Mouse (Mus musculus) limb, embryonic 12.5 days (tissue): ENCODE measurements around the gene Zc3h12c. TPM values are rescaled to one million over a fixed set of nuclear protein-coding genes. Genes with fewer than 3 reads are reported as not detected.
A peak's percentile ranks its signal among the peaks of the same experiment; 100 is the strongest.

Experiments
- ATAC-seq: fragments of 200-750 bp; cut with Nextera tagmentation; 2 replicates; pipeline ENCODE4 v1.8.0; 2017; ENCODE audit warnings: low read depth, moderate TSS enrichment; ENCODE audit not compliant: insufficient number of reproducible peaks, insufficient read depth, low FRiP score, low TSS enrichment
- H3K27ac ChIP-seq: fragments of 300-500 bp; sonication (generic); 2 replicates; pipeline ENCODE4 v1.5.1; 2016; ENCODE audit warnings: mild to moderate bottlenecking, moderate library complexity
- H3K27me3 ChIP-seq: fragments of 300-500 bp; sonication (generic); 2 replicates; pipeline ENCODE4 v1.6.1; 2016; ENCODE audit warnings: mild to moderate bottlenecking, moderate library complexity
- H3K36me3 ChIP-seq: fragments of 300-500 bp; sonication (generic); 2 replicates; pipeline ENCODE4 v1.6.1; 2016; ENCODE audit warnings: mild to moderate bottlenecking, moderate library complexity
- H3K4me1 ChIP-seq: fragments of 300-500 bp; sonication (generic); replicated peaks from 2 replicates; pipeline ENCODE4 v1.6.1; 2016
- H3K4me2 ChIP-seq: fragments of 300-500 bp; sonication (generic); 2 replicates; pipeline ENCODE4 v1.6.1; 2016; ENCODE audit warnings: mild to moderate bottlenecking, moderate library complexity
- H3K4me3 ChIP-seq: fragments of 300-500 bp; sonication (generic); replicated peaks from 2 replicates; pipeline ENCODE4 v1.5.1; 2016; ENCODE audit warnings: mild to moderate bottlenecking
- H3K9ac ChIP-seq: fragments of 300-500 bp; sonication (generic); replicated peaks from 2 replicates; pipeline ENCODE4 v1.6.1; 2016; ENCODE audit warnings: mild to moderate bottlenecking, moderate library complexity
- H3K9me3 ChIP-seq: fragments of 300-500 bp; sonication (generic); 2 replicates; pipeline ENCODE4 v1.6.1; 2016; ENCODE audit warnings: mild to moderate bottlenecking, moderate library complexity
- WGBS: fragments of 180-500 bp; shearing (Covaris S2); methylation state at CpG from one replicate; pipeline ENCODE4 v1.1.7; 2016; 5-methylcytosine and 5-hydroxymethylcytosine counted together
- polyA plus RNA-seq: library from polyadenylated mRNA; unstranded; fragments of >200 nt; fragmentation: Nextera tagmentation; extraction: Ambion mirVana; gene quantifications from 2 replicates; pipeline ENCODE4 v1.2.1, GENCODE M21; 2016

The Zc3h12c gene
- polyA plus RNA-seq, 1 experiment from 2014 or later, result 2.8 TPM

DNA sequence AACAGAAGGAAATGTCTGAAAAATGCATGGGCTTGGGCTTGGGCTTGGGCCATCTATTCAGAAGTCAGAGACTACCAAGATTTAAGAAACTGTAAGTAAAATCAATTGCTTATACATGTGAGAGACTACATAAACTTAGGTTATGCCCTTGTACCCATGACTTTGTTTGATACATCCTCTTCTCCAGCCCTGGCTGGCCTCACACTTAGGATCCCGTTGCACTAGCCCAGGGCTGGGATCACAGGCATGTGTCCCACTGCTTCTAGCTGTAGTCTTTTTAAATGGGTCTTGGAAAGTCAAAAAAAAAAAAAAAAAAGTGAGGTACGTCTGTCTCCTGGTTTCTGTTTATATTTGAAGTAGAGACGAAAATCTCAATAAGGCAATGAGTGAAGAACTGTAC lies 1.3 kb downstream of the Zc3h12c start:
- ATAC-seq, result no peak
- Histone ChIP-seq H3K27me3 (peaks cover 18% of the 10 kb centered on the region), H3K27ac (no peak overlapping the region), H3K4me3 (peak overlapping the region; percentile 84), H3K36me3 (no peaks in the 10 kb centered on the region), H3K9me3 (no peaks in the 10 kb centered on the region), H3K4me1 (peaks cover 17% of the 10 kb centered on the region), H3K4me2 (peak overlapping the region; percentile 67), H3K9ac (no peak overlapping the region)
- WGBS, result 28% methylated on average over 3 of the region's 3 CpGs

GRCm38 (mm10) chr9:52165706-52166090 lies 2.7 kb downstream of the Zc3h12c start:
- Histone ChIP-seq H3K9ac (no peak overlapping the region), H3K27me3 (peaks cover 15% of the 10 kb centered on the region), H3K9me3 (no peaks in the 10 kb centered on the region), H3K27ac (no peak overlapping the region), H3K36me3 (no peaks in the 10 kb centered on the region), H3K4me1 (peaks cover 17% of the 10 kb centered on the region), H3K4me3 (no peak overlapping the region), H3K4me2 (no peak overlapping the region)
- no peak for ATAC-seq
- 91% methylated on average over 3 of the region's 3 CpGs for WGBS

DNA sequence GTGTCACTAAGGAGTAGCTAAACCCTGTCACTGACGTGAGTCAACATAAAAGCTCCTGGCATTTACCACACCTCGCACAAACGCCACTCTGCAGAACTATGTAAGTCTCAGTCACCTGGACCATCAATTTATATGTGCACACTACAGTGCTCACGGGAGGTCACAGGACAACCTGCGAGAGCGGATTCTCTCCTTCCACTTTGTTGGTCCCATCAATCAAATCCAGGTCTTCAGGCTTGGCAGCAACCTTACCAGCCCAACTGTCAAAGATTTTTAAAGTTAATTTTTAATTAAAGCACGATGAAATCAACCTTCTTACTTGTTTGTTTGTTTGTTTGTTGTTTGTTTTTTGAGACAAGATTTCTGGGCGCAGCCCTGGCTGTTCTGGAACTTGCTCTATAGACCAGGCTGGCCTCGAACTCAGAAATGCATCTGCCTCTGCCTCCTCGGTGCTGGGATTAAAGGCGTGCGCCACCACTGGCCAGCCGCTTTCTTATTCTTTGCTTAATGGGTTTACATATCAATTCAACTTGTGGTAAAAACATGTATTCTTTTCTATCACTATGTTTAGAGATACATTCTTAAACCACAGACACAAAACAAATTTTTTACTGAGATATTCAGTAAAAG lies 3.2 kb downstream of the Zc3h12c start:
- Histone ChIP-seq H3K4me2 (no peak overlapping the region), H3K36me3 (no peaks in the 10 kb centered on the region), H3K27ac (no peak overlapping the region), H3K4me3 (no peak overlapping the region), H3K9ac (no peak overlapping the region), H3K27me3 (peaks cover 11% of the 10 kb centered on the region; the same call in 1 of the 2 replicates), H3K9me3 (no peaks in the 10 kb centered on the region), H3K4me1 (peaks cover 17% of the 10 kb centered on the region)
- no peak for ATAC-seq
- 84% methylated on average over 13 of the region's 13 CpGs for WGBS

DNA sequence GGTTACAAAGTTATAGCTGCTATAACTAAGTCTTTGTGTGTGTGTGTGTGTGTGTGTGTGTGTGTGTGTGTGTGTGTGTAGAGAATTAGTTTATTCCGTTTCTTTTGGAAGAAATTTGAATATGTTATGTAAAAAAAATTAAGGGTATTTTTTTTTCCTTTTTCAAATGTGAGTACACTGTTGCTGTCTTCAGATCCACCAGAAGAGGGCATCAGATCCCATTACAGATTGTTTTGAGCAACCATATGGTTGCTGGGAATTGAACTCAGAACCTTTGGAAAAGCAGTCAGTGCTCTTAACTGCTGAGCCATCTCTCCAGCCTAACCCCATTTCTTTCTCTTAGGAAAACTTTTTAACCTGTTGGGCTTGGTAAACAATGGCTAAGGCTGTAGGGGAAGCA lies 7.9 kb downstream of the Zc3h12c start:
- no peaks in the 10 kb centered on the region for H3K36me3 ChIP-seq
- WGBS, result 90% methylated on average over 1 of the region's 1 CpGs
- no peak overlapping the region for H3K4me3 ChIP-seq
- no peak for ATAC-seq
- H3K9ac ChIP-seq, result no peak overlapping the region
- no peaks in the 10 kb centered on the region for H3K27me3 ChIP-seq
- H3K9me3 ChIP-seq, result no peaks in the 10 kb centered on the region
- H3K27ac ChIP-seq, result no peak overlapping the region
- H3K4me1 ChIP-seq, result no peaks in the 10 kb centered on the region
- H3K4me2 ChIP-seq, result no peak overlapping the region

DNA sequence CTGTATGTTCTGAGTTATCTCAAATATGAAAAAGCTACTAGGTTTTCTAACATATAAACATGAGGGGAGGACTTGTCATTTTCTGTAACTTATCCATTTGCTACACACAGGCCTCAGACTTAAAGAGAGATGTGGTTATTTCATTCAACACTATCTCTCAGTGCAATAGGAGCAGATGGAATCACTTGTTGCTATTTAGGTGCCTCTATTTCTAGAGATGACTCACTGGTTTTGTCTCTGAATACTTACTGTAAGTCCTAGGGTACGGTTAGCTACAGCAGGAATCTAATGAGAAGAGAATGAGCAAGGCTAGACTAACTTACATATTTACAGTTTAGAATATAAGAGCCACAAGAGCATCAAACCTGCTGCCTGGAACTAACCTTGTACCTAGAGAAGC lies 9.8 kb downstream of the Zc3h12c start:
- Histone ChIP-seq H3K36me3 (no peaks in the 10 kb centered on the region), H3K4me1 (no peaks in the 10 kb centered on the region), H3K27ac (no peak overlapping the region), H3K4me3 (no peak overlapping the region), H3K9me3 (no peaks in the 10 kb centered on the region), H3K9ac (no peak overlapping the region), H3K4me2 (no peak overlapping the region), H3K27me3 (no peaks in the 10 kb centered on the region)
- ATAC-seq, result no peak
- 89% methylated on average over 1 of the region's 1 CpGs for WGBS

GRCm38 (mm10) chr9:52155417-52155816 lies 13.0 kb downstream of the Zc3h12c start:
- Histone ChIP-seq H3K27me3 (no peaks in the 10 kb centered on the region), H3K36me3 (no peaks in the 10 kb centered on the region), H3K4me2 (no peak overlapping the region), H3K9me3 (no peaks in the 10 kb centered on the region), H3K4me3 (no peak overlapping the region), H3K4me1 (peaks cover 14% of the 10 kb centered on the region), H3K9ac (no peak overlapping the region), H3K27ac (no peak overlapping the region)
- no peak for ATAC-seq
- 85% methylated on average over 4 of the region's 4 CpGs for WGBS

DNA sequence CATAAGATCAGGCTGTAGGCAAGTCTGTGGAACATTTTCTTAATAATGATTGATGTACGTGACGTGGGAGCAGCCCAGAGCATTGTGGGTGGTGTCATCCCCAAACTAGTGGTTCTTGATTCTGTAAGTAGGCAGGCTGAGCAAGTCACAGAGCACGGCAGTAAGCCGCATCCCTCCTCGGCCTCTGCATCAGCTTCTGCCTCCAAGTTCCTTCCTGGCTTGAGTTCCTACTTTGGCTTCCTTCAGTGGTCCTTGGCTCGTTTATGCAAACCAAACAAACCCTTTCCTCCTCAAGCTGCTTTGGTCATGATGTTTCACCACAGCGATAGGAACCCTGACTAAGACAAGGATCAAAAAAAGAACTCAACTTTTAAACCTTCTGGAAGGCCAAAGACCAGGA lies 14.1 kb downstream of the Zc3h12c start:
- ATAC-seq, result no peak
- no peaks in the 10 kb centered on the region for H3K27me3 ChIP-seq
- WGBS, result 69% methylated on average over 7 of the region's 7 CpGs
- no peaks in the 10 kb centered on the region for H3K9me3 ChIP-seq
- no peak overlapping the region for H3K4me3 ChIP-seq
- H3K4me1 ChIP-seq, result peaks cover 16% of the 10 kb centered on the region
- no peaks in the 10 kb centered on the region for H3K36me3 ChIP-seq
- no peak overlapping the region for H3K9ac ChIP-seq
- no peak overlapping the region for H3K4me2 ChIP-seq
- H3K27ac ChIP-seq, result no peak overlapping the region

- H3K36me3 ChIP-seq, result no peaks in the 10 kb centered on the region
- WGBS, result 57% methylated on average over 6 of the region's 6 CpGs
- no peak overlapping the region for H3K9ac ChIP-seq
- no peaks in the 10 kb centered on the region for H3K27me3 ChIP-seq
- H3K27ac ChIP-seq, result no peak overlapping the region
- H3K4me3 ChIP-seq, result no peak overlapping the region
- H3K4me1 ChIP-seq, result peaks cover 24% of the 10 kb centered on the region
- H3K4me2 ChIP-seq, result no peak overlapping the region
- ATAC-seq, result no peak
- H3K9me3 ChIP-seq, result no peaks in the 10 kb centered on the region
These were observed 16.1 kb downstream of the Zc3h12c start for GRCm38 (mm10) chr9:52152076-52152826.

GRCm38 (mm10) chr9:52149768-52150167 lies 18.6 kb downstream of the Zc3h12c start:
- H3K27ac ChIP-seq, result no peak overlapping the region
- no peak for ATAC-seq
- H3K9me3 ChIP-seq, result no peaks in the 10 kb centered on the region
- H3K4me2 ChIP-seq, result no peak overlapping the region
- H3K4me3 ChIP-seq, result no peak overlapping the region
- H3K9ac ChIP-seq, result no peak overlapping the region
- peaks cover 32% of the 10 kb centered on the region for H3K4me1 ChIP-seq
- 72% methylated on average over 6 of the region's 6 CpGs for WGBS
- no peaks in the 10 kb centered on the region for H3K36me3 ChIP-seq
- H3K27me3 ChIP-seq, result no peaks in the 10 kb centered on the region

DNA sequence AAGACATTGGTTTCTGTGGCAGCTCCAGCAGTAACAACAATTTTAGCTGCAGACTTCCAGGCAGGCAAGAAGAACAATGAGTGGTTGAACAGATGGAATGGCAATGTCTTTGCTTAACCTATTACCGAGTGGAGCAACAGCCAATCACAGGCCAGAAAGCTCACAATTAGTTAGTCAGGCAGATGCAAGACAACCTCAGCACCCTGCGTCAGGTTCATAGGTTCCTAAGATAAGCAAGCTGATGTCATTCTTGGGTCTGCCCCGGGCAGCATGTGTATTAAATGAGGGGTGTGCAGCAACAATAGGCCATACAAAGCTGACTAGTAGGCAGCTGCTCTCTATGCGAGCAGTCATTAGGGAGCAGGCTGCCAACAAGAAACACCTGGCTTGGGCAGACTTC lies 19.1 kb downstream of the Zc3h12c start:
- H3K4me2 ChIP-seq, result peak overlapping the region; percentile 37; the same call in 1 of the 2 replicates
- no peaks in the 10 kb centered on the region for H3K27me3 ChIP-seq
- peaks cover 32% of the 10 kb centered on the region for H3K4me1 ChIP-seq
- peak overlapping the region; percentile 74 for H3K27ac ChIP-seq
- H3K4me3 ChIP-seq, result 0 out of 2 replicates have a peak overlapping the region, but pooled peaks have one; percentile 3
- no peaks in the 10 kb centered on the region for H3K9me3 ChIP-seq
- no peak overlapping the region for H3K9ac ChIP-seq
- no peaks in the 10 kb centered on the region for H3K36me3 ChIP-seq
- 10% methylated on average over 4 of the region's 4 CpGs for WGBS
- ATAC-seq, result peak; percentile 47

- peak overlapping the region; percentile 3; the same call in 1 of the 2 replicates for H3K4me3 ChIP-seq
- H3K36me3 ChIP-seq, result peaks cover 3% of the 10 kb centered on the region; the same call in 1 of the 2 replicates
- no peak overlapping the region for H3K9ac ChIP-seq
- no peaks in the 10 kb centered on the region for H3K9me3 ChIP-seq
- H3K4me2 ChIP-seq, result peak overlapping the region; percentile 37; the same call in 1 of the 2 replicates
- 83% methylated on average over 4 of the region's 4 CpGs for WGBS
- ATAC-seq, result no peak
- H3K4me1 ChIP-seq, result peaks cover 32% of the 10 kb centered on the region
- H3K27me3 ChIP-seq, result no peaks in the 10 kb centered on the region
- peak overlapping the region; percentile 74 for H3K27ac ChIP-seq
These were observed 19.5 kb downstream of the Zc3h12c start for GRCm38 (mm10) chr9:52148831-52149230.
